Mouse (Mus musculus) midbrain, embryonic 14.5 days (tissue): ENCODE results near the gene Bcl2a1b. TPM values are rescaled to one million over a fixed set of nuclear protein-coding genes. Genes with fewer than 3 reads are reported as not detected.
"Not testable (repeated sequence)": the region's sequence is repeated elsewhere in the genome, so short reads cannot be mapped to it uniquely, and the experiment has no call there.

Source experiments
- ATAC-seq: fragments of 200-750 bp; cut with Nextera tagmentation; 2 replicates; pipeline ENCODE4 v1.8.0; 2017; ENCODE audit warnings: moderate number of reproducible peaks, moderate library complexity; ENCODE audit not compliant: low FRiP score, low TSS enrichment
- DNase-seq: peaks from one replicate; pipeline ENCODE4 v3.0.0-alpha.2; 2015
- H3K27ac ChIP-seq: fragments of 300-500 bp; sonication (generic); replicated peaks from 2 replicates; pipeline ENCODE4 v1.5.1; 2014; ENCODE audit warnings: mild to moderate bottlenecking, low read depth, low read length, moderate library complexity
- H3K27me3 ChIP-seq: fragments of 300-500 bp; sonication (generic); 2 replicates; pipeline ENCODE4 v1.6.1; 2014; ENCODE audit warnings: low read length, control low read depth, mixed read lengths; ENCODE audit not compliant: control insufficient read depth, insufficient read depth
- H3K36me3 ChIP-seq: fragments of 300-500 bp; sonication (generic); 2 replicates; pipeline ENCODE4 v1.6.1; 2014; ENCODE audit warnings: low read length, control low read depth; ENCODE audit not compliant: control insufficient read depth, insufficient read depth
- H3K4me1 ChIP-seq: fragments of 300-500 bp; sonication (generic); 2 replicates; pipeline ENCODE4 v1.6.1; 2014; ENCODE audit warnings: mild to moderate bottlenecking, antibody characterized with exemption, low read length, control low read depth; ENCODE audit not compliant: control insufficient read depth, insufficient read depth
- H3K4me2 ChIP-seq: fragments of 300-500 bp; sonication (generic); 2 replicates; pipeline ENCODE4 v1.6.1; 2014; ENCODE audit warnings: mild to moderate bottlenecking, low read length, moderate library complexity
- H3K4me3 ChIP-seq: fragments of 300-500 bp; sonication (generic); replicated peaks from 2 replicates; pipeline ENCODE4 v1.5.1; 2014; ENCODE audit warnings: low read depth, low read length
- H3K9ac ChIP-seq: fragments of 300-500 bp; sonication (generic); replicated peaks from 2 replicates; pipeline ENCODE4 v1.6.1; 2014; ENCODE audit warnings: mild to moderate bottlenecking, low read length, moderate library complexity
- H3K9me3 ChIP-seq: fragments of 300-500 bp; sonication (generic); 2 replicates; pipeline ENCODE4 v1.6.1; 2016; ENCODE audit warnings: low read length, control low read depth, mixed read lengths; ENCODE audit not compliant: control insufficient read depth
- WGBS: fragments of 180-500 bp; shearing (Covaris S2); extraction: QIAGEN DNeasy Blood & Tissue Kit; methylation state at CpG from one replicate; pipeline ENCODE4 v1.1.7; 2014; 5-methylcytosine and 5-hydroxymethylcytosine counted together
- polyA plus RNA-seq: library from polyadenylated mRNA; unstranded; fragments of >200 nt; fragmentation: Nextera tagmentation; extraction: Ambion mirVana; gene quantifications from 2 replicates; pipeline ENCODE4 v1.2.1, GENCODE M21; 2014

Bcl2a1b gene
- polyA plus RNA-seq, 1 experiment from 2014 or later, result 1.9 TPM

GRCm38 (mm10) chr9:89208939-89209338 lies 9.9 kb downstream of the Bcl2a1b start:
- 80% methylated on average over 1 of the region's 1 CpGs for WGBS
- H3K36me3 ChIP-seq, H3K4me1 ChIP-seq, H3K9ac ChIP-seq, ATAC-seq, DNase-seq, H3K27me3 ChIP-seq, H3K9me3 ChIP-seq, H3K4me3 ChIP-seq, H3K4me2 ChIP-seq, H3K27ac ChIP-seq: not testable (repeated sequence)

GRCm38 (mm10) chr9:89210353-89211064 lies 11.5 kb downstream of the Bcl2a1b start, which contains the start of gene Mthfs:
Gene Mthfs (plus strand): TSS chr9:89210676.
- Histone ChIP-seq H3K4me3 (peak within 1 kb of the TSS; percentile 25), H3K9ac (0 out of 2 replicates have a peak within 1 kb of the TSS, but pooled peaks have one; percentile 20), H3K27ac (peak within 1 kb of the TSS; percentile 84), H3K4me2 (peak within 1 kb of the TSS; percentile 46)
- H3K4me1 ChIP-seq, H3K27me3 ChIP-seq, H3K9me3 ChIP-seq, H3K36me3 ChIP-seq: not testable (repeated sequence)
- DNase-seq (peak; percentile 46), ATAC-seq (peak; percentile 64)
- WGBS, result 30% methylated on average over 9 of the region's 12 CpGs

GRCm38 (mm10) chr9:89211065-89211858 lies 12.3 kb downstream of the Bcl2a1b start:
- H3K27me3 ChIP-seq, H3K4me1 ChIP-seq, H3K36me3 ChIP-seq, H3K27ac ChIP-seq, H3K9ac ChIP-seq, H3K9me3 ChIP-seq: not testable (repeated sequence)
- DNase-seq (peak; percentile 43), ATAC-seq (peak; percentile 93)
- peak overlapping the region; percentile 46 for H3K4me2 ChIP-seq
- H3K4me3 ChIP-seq, result peak overlapping the region; percentile 25
- 5% methylated on average over 10 of the region's 44 CpGs for WGBS

- H3K4me1 ChIP-seq, H3K4me3 ChIP-seq, H3K27me3 ChIP-seq, ATAC-seq, H3K9me3 ChIP-seq, H3K27ac ChIP-seq, H3K4me2 ChIP-seq, H3K36me3 ChIP-seq, H3K9ac ChIP-seq, DNase-seq: not testable (repeated sequence)
- 29% methylated on average over 1 of the region's 1 CpGs for WGBS
These were observed 13.4 kb downstream of the Bcl2a1b start for GRCm38 (mm10) chr9:89212428-89212827.

- 86% methylated on average over 4 of the region's 4 CpGs for WGBS
- not testable (repeated sequence) for H3K9me3 ChIP-seq, H3K27me3 ChIP-seq, H3K36me3 ChIP-seq, H3K4me1 ChIP-seq, ATAC-seq, H3K4me3 ChIP-seq, DNase-seq, H3K4me2 ChIP-seq, H3K27ac ChIP-seq, H3K9ac ChIP-seq
These were observed 19.2 kb downstream of the Bcl2a1b start for GRCm38 (mm10) chr9:89218174-89218573.

GRCm38 (mm10) chr9:89219668-89220067 lies 20.7 kb downstream of the Bcl2a1b start:
- not testable (repeated sequence) for H3K4me3 ChIP-seq, DNase-seq, H3K36me3 ChIP-seq, H3K4me2 ChIP-seq, ATAC-seq, H3K4me1 ChIP-seq, H3K9ac ChIP-seq, H3K9me3 ChIP-seq, H3K27me3 ChIP-seq, H3K27ac ChIP-seq
- 95% methylated on average over 3 of the region's 4 CpGs for WGBS

GRCm38 (mm10) chr9:89220704-89221287 lies 21.8 kb downstream of the Bcl2a1b start:
- H3K9ac ChIP-seq, H3K27me3 ChIP-seq, ATAC-seq, H3K4me1 ChIP-seq, H3K27ac ChIP-seq, DNase-seq, H3K9me3 ChIP-seq, H3K36me3 ChIP-seq, H3K4me3 ChIP-seq, H3K4me2 ChIP-seq: not testable (repeated sequence)
- 92% methylated on average over 6 of the region's 6 CpGs for WGBS

- ATAC-seq, result peak; percentile 68
- WGBS, result 57% methylated on average over 4 of the region's 4 CpGs
- no peak overlapping the region for H3K4me3 ChIP-seq
- no peaks in the 10 kb centered on the region for H3K27me3 ChIP-seq
- DNase-seq, result peak; percentile 78
- no peak overlapping the region for H3K27ac ChIP-seq
- H3K4me1 ChIP-seq, result no peaks in the 10 kb centered on the region
- no peaks in the 10 kb centered on the region for H3K9me3 ChIP-seq
- no peaks in the 10 kb centered on the region for H3K36me3 ChIP-seq
- no peak overlapping the region for H3K9ac ChIP-seq
- no peak overlapping the region for H3K4me2 ChIP-seq
These were observed 27.1 kb downstream of the Bcl2a1b start for GRCm38 (mm10) chr9:89226071-89226470.
